Mouse (Mus musculus) lung, embryonic 15.5 days (tissue): ENCODE measurements around the gene Btbd19. TPM values are rescaled to one million over a fixed set of nuclear protein-coding genes. Genes with fewer than 3 reads are reported as not detected.
A peak's percentile ranks its signal among the peaks of the same experiment; 100 is the strongest.

ENCODE experiments used
- ATAC-seq: fragments of 200-750 bp; cut with Nextera tagmentation; 2 replicates; pipeline ENCODE4 v1.8.0; 2017; ENCODE audit warnings: moderate number of reproducible peaks, borderline replicate concordance; ENCODE audit not compliant: low FRiP score, low TSS enrichment; ENCODE audit errors: extremely low read depth
- H3K27ac ChIP-seq: fragments of 300-500 bp; sonication (generic); 2 replicates; pipeline ENCODE4 v1.5.1; 2015; ENCODE audit warnings: moderate library complexity, mild to moderate bottlenecking, inconsistent platforms
- H3K27me3 ChIP-seq: fragments of 300-500 bp; sonication (generic); 2 replicates; pipeline ENCODE4 v1.6.1; 2015; ENCODE audit warnings: inconsistent platforms
- H3K36me3 ChIP-seq: fragments of 300-500 bp; sonication (generic); 2 replicates; pipeline ENCODE4 v1.6.1; 2015; ENCODE audit warnings: inconsistent platforms
- H3K4me1 ChIP-seq: fragments of 300-500 bp; sonication (generic); 2 replicates; pipeline ENCODE4 v1.6.1; 2015; ENCODE audit warnings: inconsistent platforms
- H3K4me2 ChIP-seq: fragments of 300-500 bp; sonication (generic); 2 replicates; pipeline ENCODE4 v1.6.1; 2015; ENCODE audit warnings: inconsistent platforms, mild to moderate bottlenecking, moderate library complexity
- H3K4me3 ChIP-seq: fragments of 300-500 bp; sonication (generic); 2 replicates; pipeline ENCODE4 v1.5.1; 2015; ENCODE audit warnings: mild to moderate bottlenecking, inconsistent platforms
- H3K9ac ChIP-seq: fragments of 300-500 bp; sonication (generic); 2 replicates; pipeline ENCODE4 v1.6.1; 2015; ENCODE audit warnings: inconsistent platforms
- H3K9me3 ChIP-seq: fragments of 300-500 bp; sonication (generic); 2 replicates; pipeline ENCODE4 v1.6.1; 2016; ENCODE audit warnings: inconsistent platforms
- WGBS: fragments of 180-500 bp; shearing (Covaris S2); methylation state at CpG from one replicate; pipeline ENCODE4 v1.1.7; 2015; 5-methylcytosine and 5-hydroxymethylcytosine counted together
- polyA plus RNA-seq: library from polyadenylated mRNA; unstranded; fragments of >200 nt; fragmentation: Nextera tagmentation; extraction: Ambion mirVana; gene quantifications from 2 replicates; pipeline ENCODE4 v1.2.1, GENCODE M21; 2015

The Btbd19 gene
- polyA plus RNA-seq, 1 experiment from 2014 or later, result 6.8 TPM

DNA sequence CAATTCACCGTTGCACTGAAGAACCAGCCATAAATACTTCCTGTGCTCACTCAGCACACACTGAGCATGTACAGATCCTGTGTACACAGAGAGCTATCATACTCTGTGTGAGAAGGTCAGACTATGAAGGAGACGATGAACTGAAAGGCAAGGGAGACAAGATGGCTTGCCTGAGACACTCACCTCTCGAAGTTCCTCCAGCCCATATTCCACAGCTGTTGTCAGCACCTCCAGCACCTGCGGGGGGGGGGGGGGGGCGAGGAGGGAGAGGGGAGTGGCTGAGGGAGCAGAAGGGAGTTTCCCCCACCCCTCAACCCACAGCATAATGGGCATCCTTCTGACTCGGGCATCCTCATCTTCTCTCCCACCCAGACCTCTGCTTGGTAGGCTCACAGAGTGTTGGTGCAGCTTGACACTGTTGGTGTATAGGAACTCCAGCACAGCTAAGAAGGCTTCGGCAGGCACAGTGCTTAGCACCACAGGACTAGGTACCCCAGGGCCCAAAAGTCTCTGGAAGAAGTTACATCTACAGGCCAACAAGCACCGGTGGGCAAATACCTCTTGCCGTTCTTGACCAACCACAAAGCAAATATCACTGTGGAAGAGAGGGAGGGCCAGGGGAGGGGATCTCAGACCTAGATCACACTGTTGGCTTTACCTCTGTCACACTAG is 1.8 kb downstream of the Btbd19 start:
- Histone ChIP-seq H3K4me3 (no peak overlapping the region), H3K9me3 (no peaks in the 10 kb centered on the region), H3K36me3 (0 out of 2 replicates have a peak, but pooled peaks cover under 1% of the 10 kb centered on the region), H3K4me2 (no peak overlapping the region), H3K9ac (no peak overlapping the region), H3K27ac (no peak overlapping the region), H3K27me3 (no peaks in the 10 kb centered on the region), H3K4me1 (peaks cover 37% of the 10 kb centered on the region)
- ATAC-seq, result no peak
- 67% methylated on average over 7 of the region's 9 CpGs for whole genome bisulfite sequencing

DNA sequence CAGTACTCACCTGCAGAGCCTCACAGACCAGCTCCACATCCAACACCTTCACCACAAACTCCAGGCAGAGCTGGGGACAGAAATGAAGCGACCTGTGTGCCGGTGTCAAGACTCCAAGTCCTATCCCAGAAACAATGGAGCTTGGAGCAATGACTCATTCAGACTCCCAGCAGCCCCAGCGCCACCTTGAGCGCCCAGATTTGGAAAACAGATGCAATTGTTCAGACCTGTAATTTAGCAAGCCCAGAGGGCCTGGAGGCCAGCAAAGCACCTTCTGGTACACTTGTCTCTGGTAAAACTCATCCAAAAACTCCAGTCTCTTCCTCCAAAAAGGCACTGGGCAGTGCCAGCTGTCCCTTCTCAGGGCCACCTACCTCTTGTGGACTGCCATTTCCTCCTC is 3.3 kb downstream of the Btbd19 start:
- no peaks in the 10 kb centered on the region for H3K9me3 ChIP-seq
- no peak overlapping the region for H3K4me2 ChIP-seq
- ATAC-seq, result no peak
- no peak overlapping the region for H3K4me3 ChIP-seq
- WGBS, result 80% methylated on average over 4 of the region's 4 CpGs
- no peaks in the 10 kb centered on the region for H3K27me3 ChIP-seq
- peaks cover 37% of the 10 kb centered on the region for H3K4me1 ChIP-seq
- no peaks in the 10 kb centered on the region for H3K36me3 ChIP-seq
- no peak overlapping the region for H3K27ac ChIP-seq
- H3K9ac ChIP-seq, result no peak overlapping the region

DNA sequence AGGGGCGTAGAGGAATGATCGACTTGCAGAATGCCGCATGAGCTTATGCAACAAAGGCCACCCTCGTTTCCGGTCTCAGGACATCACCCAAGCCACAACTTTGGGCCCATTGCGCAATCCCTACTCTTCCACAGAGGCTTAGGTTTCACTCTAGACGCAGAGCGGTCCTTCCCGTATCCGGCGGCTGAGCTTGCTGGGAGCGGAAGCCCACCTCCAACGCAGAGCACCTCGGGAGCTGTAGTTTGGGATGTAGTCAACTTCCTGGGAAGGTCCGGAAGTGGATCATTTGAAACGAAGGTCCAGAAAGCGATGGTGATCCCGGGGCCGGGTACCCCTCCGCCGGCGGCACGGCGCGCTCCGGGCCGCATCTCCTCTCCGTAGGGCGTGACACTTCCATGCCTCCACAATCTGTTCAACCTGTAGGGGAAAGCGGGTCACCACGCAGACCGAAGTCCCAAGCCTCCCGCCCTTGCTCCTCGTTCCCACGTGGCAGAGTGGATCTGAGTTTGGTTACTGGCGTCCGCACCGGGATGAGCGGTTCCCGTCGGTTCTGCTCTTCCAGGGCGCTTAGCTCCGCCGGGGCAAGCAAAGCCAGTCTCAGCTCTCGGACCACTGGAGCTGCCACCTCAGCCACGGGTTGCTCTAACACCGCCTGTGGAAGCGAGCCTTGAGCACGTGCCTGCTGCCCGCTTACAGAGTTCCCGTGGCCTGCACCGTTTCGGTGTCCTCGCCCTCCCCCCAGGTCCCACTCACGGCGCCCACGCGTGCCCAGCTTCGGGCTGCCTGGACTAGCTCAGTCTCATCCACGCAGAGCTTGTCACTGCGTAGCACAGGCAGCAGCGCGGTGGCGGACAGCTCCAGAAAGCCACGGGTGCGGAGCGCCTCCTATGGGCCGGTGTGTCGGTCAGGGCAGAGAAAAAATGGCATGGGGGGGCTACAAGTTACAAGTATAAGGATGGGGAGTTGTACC is 4.8 kb downstream of the Btbd19 start:
- Histone ChIP-seq H3K4me2 (peak overlapping the region; percentile 99), H3K27me3 (no peaks in the 10 kb centered on the region), H3K9me3 (no peaks in the 10 kb centered on the region), H3K4me1 (peaks cover 27% of the 10 kb centered on the region), H3K9ac (peak overlapping the region; percentile 73), H3K4me3 (peak overlapping the region; percentile 60), H3K27ac (peak overlapping the region; percentile 93), H3K36me3 (no peaks in the 10 kb centered on the region)
- ATAC-seq, result peak; percentile 93
- WGBS, result under 1% methylated on average over 69 of the region's 69 CpGs

- H3K27ac ChIP-seq, result peak overlapping the region; percentile 93
- no peaks in the 10 kb centered on the region for H3K27me3 ChIP-seq
- peaks cover 20% of the 10 kb centered on the region for H3K4me1 ChIP-seq
- H3K9ac ChIP-seq, result peak overlapping the region; percentile 53
- peak overlapping the region; percentile 60 for H3K4me3 ChIP-seq
- WGBS, result 2% methylated on average over 10 of the region's 10 CpGs
- peak overlapping the region; percentile 99 for H3K4me2 ChIP-seq
- peak; percentile 1 for ATAC-seq
- no peaks in the 10 kb centered on the region for H3K36me3 ChIP-seq
- no peaks in the 10 kb centered on the region for H3K9me3 ChIP-seq
Measured at GRCm38 (mm10) chr4:117120052-117120444, 5.5 kb downstream of the Btbd19 start.

DNA sequence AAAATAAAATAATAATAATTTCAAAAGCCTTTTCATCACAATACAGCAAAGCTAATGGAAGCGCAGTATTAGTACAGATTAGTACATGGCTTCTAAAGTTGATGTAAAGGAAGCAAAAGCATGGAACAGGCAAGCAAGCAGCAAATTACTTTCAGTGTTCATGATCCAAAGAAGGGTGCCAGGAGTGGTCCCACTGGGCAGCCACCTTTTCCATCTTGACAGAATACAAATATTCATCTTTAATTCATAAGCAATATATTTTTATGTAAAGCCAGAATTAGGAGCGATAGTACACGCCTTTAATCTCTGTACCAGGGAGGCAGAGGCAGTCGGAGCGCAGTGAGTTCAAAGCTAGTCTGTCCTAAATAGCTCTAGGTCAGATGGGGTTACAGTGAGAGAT is 5.9 kb downstream of the Btbd19 start:
- H3K36me3 ChIP-seq, result peaks cover 3% of the 10 kb centered on the region
- no peaks in the 10 kb centered on the region for H3K27me3 ChIP-seq
- H3K4me2 ChIP-seq, result peak overlapping the region; percentile 99
- 68% methylated on average over 5 of the region's 5 CpGs for WGBS
- H3K4me1 ChIP-seq, result peaks cover 16% of the 10 kb centered on the region
- H3K9me3 ChIP-seq, result no peaks in the 10 kb centered on the region
- peak overlapping the region; percentile 60 for H3K4me3 ChIP-seq
- ATAC-seq, result no peak
- peak overlapping the region; percentile 53; the same call in 1 of the 2 replicates for H3K9ac ChIP-seq
- H3K27ac ChIP-seq, result peak overlapping the region; percentile 93

DNA sequence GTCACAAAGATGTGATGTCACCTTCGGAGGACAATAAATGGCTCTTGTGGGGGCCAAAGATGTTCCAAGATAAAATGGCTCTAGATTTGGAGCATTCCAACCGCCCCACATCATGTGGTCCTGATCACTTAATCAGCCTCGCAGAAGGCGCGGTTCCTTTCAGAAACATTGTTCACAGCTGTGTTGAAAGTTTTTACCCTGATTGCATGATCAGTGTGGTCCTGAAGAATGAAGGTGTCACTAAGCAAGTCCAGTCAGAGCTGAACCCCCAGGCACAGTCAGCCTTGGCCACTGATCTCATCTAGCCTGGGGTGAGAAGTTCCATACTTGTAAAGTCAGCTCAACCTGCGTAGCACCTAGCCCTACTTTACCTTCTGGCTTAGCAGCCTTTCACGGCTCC is 7.6 kb downstream of the Btbd19 start:
- Histone ChIP-seq H3K4me2 (no peak overlapping the region), H3K9ac (no peak overlapping the region), H3K9me3 (no peaks in the 10 kb centered on the region), H3K4me3 (no peak overlapping the region), H3K36me3 (peaks cover 11% of the 10 kb centered on the region), H3K4me1 (peaks cover 11% of the 10 kb centered on the region), H3K27ac (no peak overlapping the region), H3K27me3 (no peaks in the 10 kb centered on the region)
- no peak for ATAC-seq
- WGBS, result 91% methylated on average over 7 of the region's 7 CpGs

DNA sequence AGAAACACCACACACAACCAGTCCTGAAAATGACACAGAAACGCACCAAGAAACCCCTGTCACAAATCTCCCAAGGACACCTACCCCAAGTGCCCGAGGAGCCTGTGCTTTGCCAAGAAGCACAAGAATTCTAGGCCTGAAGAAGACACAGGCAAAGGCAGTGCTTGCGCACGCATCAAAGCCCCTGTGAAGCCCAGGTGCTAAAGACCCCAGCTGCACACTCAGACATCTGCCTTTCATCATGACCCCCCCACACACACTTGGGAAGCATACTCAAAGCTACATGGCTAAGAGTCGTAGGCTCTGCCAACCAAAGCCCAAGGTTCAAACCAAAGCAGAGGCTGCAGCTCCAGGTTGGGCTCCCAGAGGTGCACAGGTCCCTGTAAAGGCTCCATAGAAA is 9.9 kb downstream of the Btbd19 start:
- no peak overlapping the region for H3K4me2 ChIP-seq
- no peaks in the 10 kb centered on the region for H3K9me3 ChIP-seq
- H3K9ac ChIP-seq, result no peak overlapping the region
- no peak for ATAC-seq
- 71% methylated on average over 5 of the region's 5 CpGs for WGBS
- H3K4me1 ChIP-seq, result peaks cover 5% of the 10 kb centered on the region
- H3K27me3 ChIP-seq, result no peaks in the 10 kb centered on the region
- no peak overlapping the region for H3K4me3 ChIP-seq
- no peak overlapping the region for H3K27ac ChIP-seq
- peaks cover 19% of the 10 kb centered on the region for H3K36me3 ChIP-seq

DNA sequence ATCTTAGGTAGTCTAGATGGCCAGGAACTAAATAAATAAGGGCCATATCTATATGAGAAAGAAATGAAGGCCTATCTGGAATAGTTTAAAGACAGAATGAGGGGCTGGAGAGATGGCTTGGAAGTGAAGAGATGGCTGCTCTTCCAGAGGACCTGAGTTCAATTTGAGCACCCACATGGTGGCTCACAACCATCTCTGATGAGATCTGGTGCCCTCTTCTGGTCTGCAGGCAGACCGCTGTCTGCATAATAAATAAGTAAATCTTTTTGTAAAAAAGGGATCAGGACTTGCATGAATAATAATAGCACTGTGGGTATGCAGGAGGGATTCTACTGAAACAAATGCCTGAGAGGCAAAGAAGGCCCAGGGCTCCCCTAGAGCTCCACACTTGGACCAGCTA is 12.3 kb downstream of the Btbd19 start:
- H3K9ac ChIP-seq, result no peak overlapping the region
- WGBS, result 80% methylated on average over 1 of the region's 1 CpGs
- H3K27me3 ChIP-seq, result no peaks in the 10 kb centered on the region
- H3K36me3 ChIP-seq, result peaks cover 34% of the 10 kb centered on the region
- H3K4me1 ChIP-seq, result no peaks in the 10 kb centered on the region
- H3K4me3 ChIP-seq, result no peak overlapping the region
- H3K27ac ChIP-seq, result no peak overlapping the region
- ATAC-seq, result no peak
- no peak overlapping the region for H3K4me2 ChIP-seq
- no peaks in the 10 kb centered on the region for H3K9me3 ChIP-seq

DNA sequence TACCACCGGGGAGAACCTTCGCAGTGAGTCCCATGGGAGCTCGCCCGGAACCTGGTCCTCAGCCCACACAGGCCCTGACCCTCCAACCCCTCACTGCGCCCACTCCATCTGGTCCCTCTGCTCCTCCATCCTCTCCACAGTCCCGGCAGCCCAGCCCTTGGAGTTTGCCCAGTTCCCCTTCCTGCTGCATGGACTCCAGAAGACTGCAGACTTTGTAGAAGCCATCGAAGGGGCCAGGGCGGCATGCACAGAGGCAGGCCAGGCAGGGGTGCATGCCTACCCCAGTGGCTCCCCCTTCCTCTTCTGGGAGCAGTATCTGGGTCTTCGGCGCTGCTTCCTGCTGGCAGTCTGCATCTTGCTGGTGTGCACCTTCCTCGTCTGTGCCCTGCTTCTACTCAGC is 14.5 kb downstream of the Btbd19 start:
- H3K36me3 ChIP-seq, result peaks cover 34% of the 10 kb centered on the region
- no peaks in the 10 kb centered on the region for H3K9me3 ChIP-seq
- H3K27ac ChIP-seq, result no peak overlapping the region
- H3K4me2 ChIP-seq, result no peak overlapping the region
- 91% methylated on average over 11 of the region's 11 CpGs for WGBS
- H3K4me3 ChIP-seq, result no peak overlapping the region
- H3K9ac ChIP-seq, result no peak overlapping the region
- no peak for ATAC-seq
- H3K4me1 ChIP-seq, result no peaks in the 10 kb centered on the region
- no peaks in the 10 kb centered on the region for H3K27me3 ChIP-seq

DNA sequence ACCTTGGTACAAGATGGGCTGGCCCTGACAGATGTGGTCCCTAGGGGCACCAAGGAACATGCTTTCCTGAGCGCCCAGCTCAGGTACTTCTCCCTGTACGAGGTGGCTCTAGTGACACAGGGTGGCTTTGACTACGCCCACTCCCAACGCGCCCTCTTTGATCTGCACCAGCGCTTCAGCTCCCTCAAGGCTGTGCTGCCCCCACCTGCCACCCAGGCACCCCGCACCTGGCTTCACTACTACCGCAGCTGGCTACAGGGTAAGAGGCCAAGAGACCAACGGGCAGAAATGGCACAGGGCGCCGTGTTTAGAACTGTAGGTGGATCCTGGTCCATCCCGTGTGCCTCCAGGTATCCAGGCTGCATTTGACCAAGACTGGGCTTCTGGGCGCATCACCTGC is 15.3 kb downstream of the Btbd19 start:
- Histone ChIP-seq H3K4me1 (peaks cover 3% of the 10 kb centered on the region), H3K36me3 (peaks cover 38% of the 10 kb centered on the region), H3K27ac (no peak overlapping the region), H3K9ac (no peak overlapping the region), H3K9me3 (no peaks in the 10 kb centered on the region), H3K27me3 (no peaks in the 10 kb centered on the region), H3K4me3 (no peak overlapping the region), H3K4me2 (no peak overlapping the region)
- WGBS, result 87% methylated on average over 13 of the region's 13 CpGs
- ATAC-seq, result no peak

DNA sequence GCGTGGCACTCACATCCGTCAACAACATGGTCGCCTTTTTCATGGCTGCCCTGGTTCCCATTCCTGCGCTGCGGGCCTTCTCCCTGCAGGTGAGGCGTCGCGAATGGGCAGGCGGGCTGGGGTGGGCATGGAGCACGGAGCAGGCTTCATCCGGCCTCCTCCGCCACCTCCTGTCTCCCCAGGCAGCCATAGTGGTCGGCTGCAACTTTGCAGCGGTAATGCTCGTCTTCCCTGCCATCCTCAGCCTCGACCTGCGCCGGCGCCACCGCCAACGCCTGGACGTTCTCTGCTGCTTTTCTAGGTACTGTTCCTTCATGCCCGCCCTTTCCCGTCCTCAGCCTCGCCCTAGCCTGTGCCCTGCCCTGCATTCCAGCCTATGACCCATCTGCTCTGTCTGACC is 16.2 kb downstream of the Btbd19 start:
- no peaks in the 10 kb centered on the region for H3K9me3 ChIP-seq
- WGBS, result 91% methylated on average over 25 of the region's 25 CpGs
- no peak for ATAC-seq
- H3K36me3 ChIP-seq, result peaks cover 32% of the 10 kb centered on the region
- H3K9ac ChIP-seq, result no peak overlapping the region
- no peak overlapping the region for H3K4me2 ChIP-seq
- no peak overlapping the region for H3K4me3 ChIP-seq
- H3K27ac ChIP-seq, result no peak overlapping the region
- no peaks in the 10 kb centered on the region for H3K27me3 ChIP-seq
- H3K4me1 ChIP-seq, result peaks cover 10% of the 10 kb centered on the region

GRCm38 (mm10) chr4:117108524-117108849 is 17.0 kb downstream of the Btbd19 start:
- Histone ChIP-seq H3K4me1 (peaks cover 10% of the 10 kb centered on the region), H3K27me3 (no peaks in the 10 kb centered on the region), H3K9me3 (no peaks in the 10 kb centered on the region), H3K27ac (no peak overlapping the region), H3K36me3 (peaks cover 30% of the 10 kb centered on the region; the same call in 1 of the 2 replicates), H3K4me3 (no peak overlapping the region), H3K9ac (no peak overlapping the region), H3K4me2 (no peak overlapping the region)
- ATAC-seq, result no peak
- WGBS, result 90% methylated on average over 6 of the region's 6 CpGs
